Comparison of ENCODE assay signal across 9 mouse cellular contexts in the genomic region with DNA sequence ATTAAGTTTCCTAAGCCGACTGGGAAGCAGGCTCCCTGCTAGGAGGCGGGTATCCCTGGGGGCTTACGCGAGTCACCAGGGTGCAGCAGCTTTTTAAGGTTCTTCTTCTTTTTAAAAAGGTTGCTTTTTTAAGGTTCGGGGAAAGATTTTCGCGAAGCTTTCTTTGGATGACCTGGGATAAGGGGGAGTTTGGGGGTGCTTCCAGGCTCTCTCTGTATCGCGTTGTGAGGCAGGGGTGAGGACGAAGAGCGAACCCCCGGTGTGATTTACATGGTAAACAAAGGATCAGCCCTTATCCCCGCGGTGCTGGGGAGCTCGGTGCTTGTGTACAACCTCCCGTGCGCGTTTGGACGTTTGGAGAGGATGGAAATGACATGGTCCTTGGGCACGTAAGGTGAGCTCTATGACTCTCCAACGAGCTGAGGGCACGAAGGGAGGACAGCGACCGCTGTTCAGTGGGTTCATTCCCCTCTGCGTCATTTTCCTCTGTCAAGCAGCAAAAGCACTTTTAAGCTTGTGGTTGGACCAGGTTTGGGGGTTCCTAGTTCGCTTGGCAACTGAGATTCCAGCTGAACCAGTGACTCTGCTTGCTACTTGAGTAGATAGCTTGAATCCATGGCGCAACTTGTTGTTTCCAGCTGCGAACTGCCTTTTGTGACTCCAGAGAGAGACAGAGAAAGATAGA. TPM values are rescaled to one million over a fixed set of nuclear protein-coding genes. Genes with fewer than 3 reads are reported as not detected.
DNase-seq lines count a peak whose midpoint lies in the region; ATAC-seq and TF ChIP-seq lines count a peak whose summit lies in the region.
"Had no signal": no experiment of that assay in that cellular context is flagged by ENCODE, and none has a peak within 500 bp of the region (broad histone marks: within the 10 kb centered on the region; RNA-seq: fewer than 3 reads in every experiment).

No protein-coding gene starts in this region.

- no peaks in the 10 kb centered on the region for H3K4me1 ChIP-seq in kidney, adult 2 months (ENCODE audit: control insufficient read depth, insufficient read depth, low read length)
- no peaks in the 10 kb centered on the region for H3K4me1 ChIP-seq in cortical plate, adult 2 months (ENCODE audit: control insufficient read depth, insufficient read depth, low read length)
- H3K4me1 ChIP-seq in heart, postnatal 0 days (ENCODE audit: control insufficient read depth, insufficient read depth), result 0 out of 2 replicates have a peak, but pooled peaks cover 8% of the 10 kb centered on the region
- no peaks in the 10 kb centered on the region for H3K4me1 ChIP-seq in liver, embryonic 14.5 days (replicated peaks; ENCODE audit: control insufficient read depth in 2 of 2, insufficient read depth in 2 of 2, low read length in 1 of 2)
- H3K4me1 ChIP-seq in stomach, embryonic 14.5 days (ENCODE audit: control insufficient read depth, insufficient read depth, low read length), result 0 out of 2 replicates have a peak, but pooled peaks cover 13% of the 10 kb centered on the region

- no peak overlapping the region for H3K27ac ChIP-seq in kidney, adult 2 months (ENCODE audit: insufficient read depth, low read depth, low read length)
- H3K27ac ChIP-seq in cortical plate, adult 2 months (ENCODE audit: insufficient read depth, low read length), result peak overlapping the region; percentile 27
- no peak overlapping the region for H3K27ac ChIP-seq in heart, postnatal 0 days (ENCODE audit: low read depth)
- H3K27ac ChIP-seq in liver, embryonic 14.5 days, result no peak overlapping the region
- H3K27ac ChIP-seq in stomach, embryonic 14.5 days (ENCODE audit: low read length), result no peak overlapping the region

- ATAC-seq in heart, postnatal 0 days (ENCODE audit: insufficient read depth, low read depth), result no peak
- ATAC-seq in liver, embryonic 14.5 days (ENCODE audit: insufficient read depth), result no peak
- ATAC-seq in stomach, embryonic 14.5 days (ENCODE audit: insufficient number of reproducible peaks, insufficient read depth, low FRiP score, low read depth), result peak; percentile 23; the same call in 1 of the 2 replicates

- TF ChIP-seq CTCF in kidney, adult 2 months (conservative IDR thresholded peaks at IDR 0.05; ENCODE audit: insufficient read depth, insufficient read length, low read depth, low read length), result no peak
- no peak for TF ChIP-seq CTCF in cortical plate, adult 2 months (IDR thresholded peaks at IDR 0.05; ENCODE audit: extremely low read depth, insufficient read depth, low read length)
- no peak for TF ChIP-seq CTCF in heart, postnatal 0 days (IDR thresholded peaks at IDR 0.05; ENCODE audit: low read depth)
- TF ChIP-seq CTCF in liver, embryonic 14.5 days (IDR thresholded peaks at IDR 0.05; ENCODE audit: low read depth), result no peak

- no peaks in the 10 kb centered on the region for H3K36me3 ChIP-seq in kidney, adult 2 months (ENCODE audit: control insufficient read depth, insufficient read depth, low read length)
- no peaks in the 10 kb centered on the region for H3K36me3 ChIP-seq in heart, postnatal 0 days (replicated peaks; ENCODE audit: control insufficient read depth, insufficient read depth, low read length)
- H3K36me3 ChIP-seq in liver, embryonic 14.5 days (replicated peaks; ENCODE audit: control insufficient read depth, insufficient read depth, low read depth), result no peaks in the 10 kb centered on the region
- no peaks in the 10 kb centered on the region for H3K36me3 ChIP-seq in stomach, embryonic 14.5 days (ENCODE audit: control insufficient read depth, insufficient read depth, low read length)

- WGBS in kidney, adult 2 months, result 1% methylated on average over 28 of the region's 28 CpGs
- under 1% methylated on average over 28 of the region's 28 CpGs for WGBS in heart, postnatal 0 days
- WGBS in liver, embryonic 14.5 days (ENCODE audit: insufficient replicate concordance), result under 1% methylated on average over 28 of the region's 28 CpGs
- WGBS in stomach, embryonic 14.5 days, result under 1% methylated on average over 28 of the region's 28 CpGs

- DNase-seq in kidney, adult 2 months, result no peak
- DNase-seq in kidney, adult 11 months, result no peak
- DNase-seq in heart, postnatal 0 days (ENCODE audit: low spot score), result no peak
- DNase-seq in liver, embryonic 14.5 days (ENCODE audit: low read depth in 3 of 3, low spot score in 3 of 3), result no peak
- DNase-seq in B cell, adult 2 months, result no peak
- DNase-seq in thymus, postnatal 10 days (ENCODE audit: low spot score in 2 of 2), result no peak

- TF ChIP-seq POLR2A in kidney, adult 2 months (IDR thresholded peaks at IDR 0.05; ENCODE audit: low read depth, low read length), result no peak
- no peak for TF ChIP-seq POLR2A in cortical plate, adult 2 months (IDR thresholded peaks at IDR 0.05; ENCODE audit: extremely low read depth, insufficient read depth, low read length)

- no peak overlapping the region for H3K9ac ChIP-seq in heart, postnatal 0 days (replicated peaks; ENCODE audit: low read depth, low read length)
- H3K9ac ChIP-seq in liver, embryonic 14.5 days (replicated peaks), result no peak overlapping the region
- H3K9ac ChIP-seq in stomach, embryonic 14.5 days (replicated peaks; ENCODE audit: low read depth, low read length), result no peak overlapping the region

- peak overlapping the region; percentile 71 for H3K4me2 ChIP-seq in heart, postnatal 0 days (ENCODE audit: low read depth, low read length)
- H3K4me2 ChIP-seq in liver, embryonic 14.5 days (ENCODE audit: low read depth), result peak overlapping the region; percentile 18; the same call in 1 of the 2 replicates
- peak overlapping the region; percentile 86 for H3K4me2 ChIP-seq in stomach, embryonic 14.5 days (replicated peaks; ENCODE audit: low read depth, low read length)

- no peaks in the 10 kb centered on the region for H3K27me3 ChIP-seq in kidney, adult 2 months (replicated peaks; ENCODE audit: control insufficient read depth, insufficient read depth, low read length)
- peaks cover 38% of the 10 kb centered on the region for H3K27me3 ChIP-seq in heart, postnatal 0 days (ENCODE audit: control insufficient read depth, insufficient read depth, low read length)
- H3K27me3 ChIP-seq in liver, embryonic 14.5 days (ENCODE audit: control insufficient read depth, insufficient read depth, low read length), result peaks cover 15% of the 10 kb centered on the region
- peaks cover 8% of the 10 kb centered on the region; the same call in 1 of the 2 replicates for H3K27me3 ChIP-seq in stomach, embryonic 14.5 days (ENCODE audit: control insufficient read depth, insufficient read depth, low read length)

- no peak for TF ChIP-seq EP300 in heart, postnatal 0 days (IDR thresholded peaks at IDR 0.05; ENCODE audit: low read depth)
- TF ChIP-seq EP300 in liver, embryonic 14.5 days (IDR thresholded peaks at IDR 0.05; ENCODE audit: low read depth), result no peak

- no peaks in the 10 kb centered on the region for H3K9me3 ChIP-seq in heart, postnatal 0 days (replicated peaks; ENCODE audit: control insufficient read depth, low read length)
- H3K9me3 ChIP-seq in liver, embryonic 14.5 days (ENCODE audit: control insufficient read depth, low read length), result no peaks in the 10 kb centered on the region
- H3K9me3 ChIP-seq in stomach, embryonic 14.5 days (ENCODE audit: control insufficient read depth, low read depth, low read length), result no peaks in the 10 kb centered on the region

- peak overlapping the region; percentile 6; the same call in 1 of the 2 replicates for H3K4me3 ChIP-seq in kidney, adult 2 months (ENCODE audit: insufficient read depth, low read depth, low read length)
- H3K4me3 ChIP-seq in cortical plate, adult 2 months (ENCODE audit: insufficient read depth, low read length), result peak overlapping the region; percentile 82
- peak overlapping the region; percentile 41 for H3K4me3 ChIP-seq in heart, postnatal 0 days (ENCODE audit: low read depth, low read length)
- no peak overlapping the region for H3K4me3 ChIP-seq in liver, embryonic 14.5 days (ENCODE audit: insufficient read depth in 1 of 2, low read depth in 2 of 2, low read length in 2 of 2)
- peak overlapping the region; percentile 35 for H3K4me3 ChIP-seq in stomach, embryonic 14.5 days (ENCODE audit: low read depth, low read length)

RNA-seq across cellular contexts. Expression of a gene that starts 0.6 kb away (rescaled TPM):
- polyA plus RNA-seq in kidney, adult 2 months (2012; rRNA removed), result 0.17 and 0.19 TPM in 2 replicates
- polyA plus RNA-seq in cortical plate, adult 2 months (2012; rRNA removed), result 11.3 and 14.2 TPM in 2 replicates
- not detected in 2 replicates for total RNA-seq in heart, postnatal 0 days (2014; rRNA removed; ENCODE audit: low replicate concordance)
- 0.15 and 0.18 TPM in 2 replicates for polyA plus RNA-seq in heart, postnatal 0 days (2015; fragmentation: Nextera tagmentation; extraction: Ambion mirVana)
- 0.01 TPM in 1 of 2 replicates, not detected in the other for polyA plus RNA-seq in liver, embryonic 14.5 days (2012; rRNA removed)
- 0.03 TPM in 1 of 2 replicates, not detected in the other for polyA plus RNA-seq in liver, embryonic 14.5 days (2014; fragmentation: Nextera tagmentation; extraction: Ambion mirVana)
- 2.4 and 2.7 TPM in 2 replicates for polyA plus RNA-seq in stomach, embryonic 14.5 days (2014; fragmentation: Nextera tagmentation; extraction: Ambion mirVana)
- total RNA-seq: MEL had no signal

Comparison
In these comparisons a context has a peak if more than half of its experiments do, and no peak if none do; other contexts are left out.
1. H3K4me3 ChIP-seq: peak in kidney, adult 2 months (single experiment), cortical plate, adult 2 months (single experiment), heart, postnatal 0 days (single experiment) and stomach, embryonic 14.5 days (single experiment); none in liver, embryonic 14.5 days (0 of 2).
2. H3K4me2 ChIP-seq: peak in every context shown above with its lines; median percentile 86 in stomach, embryonic 14.5 days; 71 in heart, postnatal 0 days; 18 in liver, embryonic 14.5 days.